Mouse (Mus musculus) MEL-GATA-1-ER (cell line): Measurements from ENCODE around the gene Slc26a11.
"Not testable (repeated sequence)": the region's sequence is repeated elsewhere in the genome, so short reads cannot be mapped to it uniquely, and the experiment has no call there.

ENCODE experiments used
- DNase-seq: peaks from one replicate; pipeline ENCODE4 v3.0.0-alpha.2; 2012; ENCODE audit warnings: low read depth; ENCODE audit errors: extremely low read depth

The Slc26a11 gene

DNA sequence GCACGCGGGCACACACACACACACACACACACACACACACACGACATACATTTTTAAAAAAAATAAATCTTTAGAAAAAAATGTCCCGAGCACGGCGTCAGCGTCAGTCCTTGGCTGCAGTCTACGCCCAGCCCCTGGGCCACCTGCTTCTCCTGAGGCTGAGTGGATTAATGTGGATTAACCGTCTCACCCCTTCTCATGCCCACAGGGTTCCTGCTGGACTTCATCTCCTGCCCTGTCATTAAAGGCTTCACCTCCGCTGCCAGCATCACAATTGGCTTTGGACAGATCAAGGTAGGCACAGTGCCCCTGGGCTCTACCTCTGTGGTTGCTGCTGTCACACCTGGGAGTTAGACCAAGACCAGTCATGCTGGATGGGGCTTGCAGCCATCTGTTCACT is 3.7 kb downstream of the Slc26a11 start:
- DNase-seq, result no peak

- no peak for DNase-seq
These were observed 7.6 kb downstream of the Slc26a11 start for GRCm38 (mm10) chr11:119362769-119363533.

DNA sequence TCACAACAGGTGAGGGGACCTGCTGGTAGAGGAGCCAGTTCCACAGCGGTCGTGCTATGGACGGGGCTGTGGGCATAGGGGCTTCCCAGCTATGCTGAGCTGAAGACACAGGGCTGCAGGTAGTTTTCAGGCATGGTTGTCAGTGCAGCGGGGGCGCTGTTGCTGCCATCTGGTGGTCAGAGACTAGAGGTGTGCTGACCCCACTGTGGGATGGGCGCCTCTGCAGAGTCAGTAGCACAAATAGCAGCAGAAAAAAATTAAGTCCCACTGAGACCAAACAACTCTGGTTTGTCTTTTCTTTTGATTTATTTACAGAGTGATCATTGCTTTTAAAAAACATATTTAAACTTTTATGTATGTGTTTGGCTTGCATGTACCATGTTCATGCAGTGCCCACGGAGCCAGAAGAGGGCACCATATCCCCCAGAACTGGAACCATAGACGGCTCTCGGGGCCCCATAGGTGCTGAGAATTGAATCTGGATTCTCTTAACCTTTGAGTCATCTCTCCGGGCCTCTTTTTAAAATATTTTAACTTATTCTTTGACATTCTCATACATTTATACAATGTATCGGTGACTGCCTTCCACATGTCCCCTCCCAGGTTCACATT is 8.3 kb downstream of the Slc26a11 start:
- peak; percentile 52 for DNase-seq

DNA sequence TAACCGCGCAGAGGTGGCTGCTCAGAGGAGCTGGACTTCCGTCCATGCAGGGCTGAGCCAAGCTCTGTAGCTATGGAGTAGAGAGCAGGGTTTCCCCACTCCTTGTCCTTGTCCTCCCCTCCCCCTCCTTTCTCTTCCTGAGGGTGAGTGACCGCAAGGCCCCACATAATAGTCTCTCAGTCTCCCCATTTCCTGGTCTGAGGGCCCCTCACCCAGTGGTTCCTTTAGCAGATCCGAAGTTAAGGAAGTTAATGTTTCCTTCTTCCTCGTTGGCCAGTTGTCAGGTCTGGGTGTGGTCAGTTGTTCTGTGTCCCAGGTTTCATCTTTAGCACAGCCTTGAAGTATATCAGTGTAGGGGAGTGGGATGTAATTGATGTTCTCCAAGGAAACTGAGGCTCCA is 20.1 kb downstream of the Slc26a11 start:
- DNase-seq, result no peak

GRCm38 (mm10) chr11:119377326-119377725 is 22.0 kb downstream of the Slc26a11 start:
- no peak for DNase-seq

DNA sequence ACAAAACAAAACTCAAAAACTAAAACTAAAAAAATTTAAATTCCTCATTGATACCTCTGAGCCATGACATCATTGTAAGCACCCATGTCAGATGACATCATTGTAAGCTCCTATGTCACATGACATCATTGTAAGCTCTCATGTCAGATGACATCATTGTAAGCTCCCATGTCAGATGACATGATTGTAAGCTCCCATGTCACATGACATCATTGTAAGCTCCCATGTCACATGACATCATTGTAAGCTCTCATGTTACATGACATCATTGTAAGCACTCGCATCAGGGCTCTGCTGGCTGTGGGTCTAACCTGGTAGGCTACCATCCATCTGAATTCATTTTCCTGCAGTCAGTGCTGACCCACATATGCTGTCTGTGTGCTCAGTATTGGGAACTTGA is 23.2 kb downstream of the Slc26a11 start:
- DNase-seq, result no peak

GRCm38 (mm10) chr11:119381631-119382337 is 26.4 kb downstream of the Slc26a11 start:
- no peak for DNase-seq

- DNase-seq, result no peak
These were observed 27.0 kb downstream of the Slc26a11 start for GRCm38 (mm10) chr11:119382338-119382850.

- no peak for DNase-seq
These were observed 29.5 kb downstream of the Slc26a11 start for GRCm38 (mm10) chr11:119384904-119385303.

GRCm38 (mm10) chr11:119386306-119386705 is 30.9 kb downstream of the Slc26a11 start:
- no peak for DNase-seq

- not testable (repeated sequence) for DNase-seq
These were observed 31.9 kb downstream of the Slc26a11 start for GRCm38 (mm10) chr11:119387273-119387672.

- no peak for DNase-seq
These were observed 34.5 kb downstream of the Slc26a11 start for GRCm38 (mm10) chr11:119389851-119390270.

GRCm38 (mm10) chr11:119390271-119391231 is 35.2 kb downstream of the Slc26a11 start:
- no peak for DNase-seq

GRCm38 (mm10) chr11:119391386-119392000 is 36.1 kb downstream of the Slc26a11 start:
- peak; percentile 66 for DNase-seq

GRCm38 (mm10) chr11:119392001-119392614 is 36.8 kb downstream of the Slc26a11 start:
- DNase-seq, result no peak

DNA sequence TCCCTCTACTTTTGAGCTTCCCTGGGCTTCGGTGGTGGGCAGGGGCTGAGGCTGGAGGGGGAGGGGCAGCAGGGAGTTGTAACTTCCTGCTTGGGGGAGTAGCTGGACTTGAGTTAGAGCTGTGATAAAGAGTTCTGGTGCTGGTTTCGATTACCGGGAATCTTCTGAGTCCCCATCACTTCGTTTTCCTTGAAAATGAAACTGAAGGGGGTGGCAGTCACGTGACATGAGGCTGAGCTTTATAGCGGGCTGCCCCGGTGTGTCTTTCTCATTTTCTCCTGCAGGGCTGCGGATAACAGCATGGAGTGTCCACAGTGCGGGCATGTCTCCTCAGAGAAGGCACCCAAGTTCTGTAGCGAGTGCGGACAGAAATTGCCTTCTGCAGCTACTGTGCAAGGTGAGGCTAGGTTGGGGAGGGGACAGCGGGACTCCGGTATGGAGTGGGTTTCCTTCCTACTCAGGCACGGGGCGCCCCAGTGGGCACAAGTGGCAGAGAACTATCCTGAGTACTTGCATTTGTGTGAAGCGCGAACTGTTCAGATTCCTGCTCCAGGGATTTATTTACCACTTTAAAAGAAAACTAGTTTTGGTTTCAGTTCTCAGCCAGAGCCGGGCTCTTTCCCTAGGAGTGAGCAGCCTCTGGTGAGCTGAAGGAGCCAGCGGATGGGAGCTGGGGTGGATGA is 37.6 kb downstream of the Slc26a11 start, which contains the start of gene Rnf213:
Gene Rnf213, plus strand, starts transcription at position 301 of the 683 bp plus-strand sequence.
- peak; percentile 49 for DNase-seq

GRCm38 (mm10) chr11:119393483-119393804 is 38.1 kb downstream of the Slc26a11 start:
- no peak for DNase-seq

DNA sequence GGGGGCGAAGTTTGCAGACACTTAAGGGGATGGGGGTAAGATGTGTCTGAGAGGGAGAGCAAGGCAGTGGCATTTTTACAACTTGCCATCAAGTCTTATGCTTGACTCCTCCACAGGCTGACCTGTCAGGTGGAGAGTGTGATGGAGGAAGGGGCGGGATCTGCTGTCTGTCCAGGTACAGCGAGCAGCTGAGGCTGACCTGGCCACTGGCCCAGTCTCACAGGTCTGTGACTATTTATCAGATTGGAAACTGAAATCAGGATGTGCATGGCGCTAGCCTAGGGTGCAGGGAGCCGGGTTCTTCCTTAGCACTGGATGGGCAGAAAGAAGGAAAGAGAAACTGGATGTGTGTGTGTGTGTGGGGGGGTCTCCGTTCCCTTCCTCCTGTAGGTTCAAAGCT is 38.9 kb downstream of the Slc26a11 start:
- no peak for DNase-seq

DNA sequence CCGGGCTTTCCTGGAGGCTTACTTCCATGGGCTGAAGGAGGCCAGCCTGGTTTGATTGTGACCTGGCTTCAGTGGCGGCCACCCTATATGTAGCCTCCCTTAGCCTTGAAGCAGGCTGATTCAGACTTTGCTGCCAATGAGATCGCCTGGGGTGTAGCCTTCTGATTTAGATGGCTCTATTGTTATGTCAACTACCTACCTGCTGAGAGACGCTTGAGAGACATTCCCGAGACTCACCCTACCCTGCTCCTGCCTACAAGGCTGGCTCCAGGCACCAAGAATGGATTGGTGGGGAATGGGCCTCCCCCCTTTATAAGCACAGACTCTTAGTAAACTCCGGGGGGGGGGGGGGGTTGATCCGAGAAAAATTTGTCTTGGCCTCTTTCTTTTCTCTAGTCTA is 40.0 kb downstream of the Slc26a11 start:
- no peak for DNase-seq
